Mouse (Mus musculus): ENCODE data around the gene Cd200r4.
"Not testable (repeated sequence)": the region's sequence is repeated elsewhere in the genome, so short reads cannot be mapped to it uniquely, and the experiment has no call there.

Gene Cd200r4

GRCm38 (mm10) chr16:44811544-44811943 lies at the start of gene Cd200r4:
Cd200r4 (plus strand) TSS chr16:44811733.
- no peak for DNase-seq (ENCODE audit: low read depth, low spot score)

GRCm38 (mm10) chr16:44761811-44762210 lies 49.7 kb upstream of the Cd200r4 start:
- DNase-seq (ENCODE audit: low read depth, low spot score) = no peak

- DNase-seq (ENCODE audit: low read depth, low spot score) = no peak
Observed at GRCm38 (mm10) chr16:44765555-44766319, 45.8 kb upstream of the Cd200r4 start, which contains the start of gene Cd200r1. Cd200r1 (plus strand) TSS chr16:44765736.

- peak; percentile 46 for DNase-seq (ENCODE audit: low read depth, low spot score)
Observed at GRCm38 (mm10) chr16:44766320-44766892, 45.1 kb upstream of the Cd200r4 start.

- DNase-seq (ENCODE audit: low read depth, low spot score) = no peak
Observed at GRCm38 (mm10) chr16:44767506-44767905, 44.0 kb upstream of the Cd200r4 start.

GRCm38 (mm10) chr16:44767967-44768366 lies 43.6 kb upstream of the Cd200r4 start:
- peak; percentile 55 for DNase-seq (ENCODE audit: low read depth, low spot score)

GRCm38 (mm10) chr16:44772577-44772976 lies 39.0 kb upstream of the Cd200r4 start:
- no peak for DNase-seq (ENCODE audit: low read depth, low spot score)

- DNase-seq (ENCODE audit: low read depth, low spot score) = no peak
Observed at GRCm38 (mm10) chr16:44773673-44774072, 37.9 kb upstream of the Cd200r4 start.

- no peak for DNase-seq (ENCODE audit: low read depth, low spot score)
Observed at GRCm38 (mm10) chr16:44774201-44774600, 37.3 kb upstream of the Cd200r4 start.

GRCm38 (mm10) chr16:44778538-44779147 lies 32.9 kb upstream of the Cd200r4 start:
- DNase-seq (ENCODE audit: low read depth, low spot score) = peak; percentile 56

GRCm38 (mm10) chr16:44779494-44779893 lies 32.0 kb upstream of the Cd200r4 start:
- no peak for DNase-seq (ENCODE audit: low read depth, low spot score)

GRCm38 (mm10) chr16:44780751-44781150 lies 30.8 kb upstream of the Cd200r4 start:
- no peak for DNase-seq (ENCODE audit: low read depth, low spot score)

GRCm38 (mm10) chr16:44786934-44787333 lies 24.6 kb upstream of the Cd200r4 start:
- DNase-seq (ENCODE audit: low read depth, low spot score) = no peak

- no peak for DNase-seq (ENCODE audit: low read depth, low spot score)
Observed at GRCm38 (mm10) chr16:44794416-44794815, 17.1 kb upstream of the Cd200r4 start.

- no peak for DNase-seq (ENCODE audit: low read depth, low spot score)
Observed at GRCm38 (mm10) chr16:44805976-44806375, 5.6 kb upstream of the Cd200r4 start.

- DNase-seq (ENCODE audit: low read depth, low spot score) = not testable (repeated sequence)
Observed at GRCm38 (mm10) chr16:44810223-44810622, 1.3 kb upstream of the Cd200r4 start.

- DNase-seq (ENCODE audit: low read depth, low spot score) = no peak
Observed at GRCm38 (mm10) chr16:44812468-44813065, 1.0 kb downstream of the Cd200r4 start.

GRCm38 (mm10) chr16:44818010-44818409 lies 6.5 kb downstream of the Cd200r4 start:
- no peak for DNase-seq (ENCODE audit: low read depth, low spot score)

GRCm38 (mm10) chr16:44820545-44820944 lies 9.0 kb downstream of the Cd200r4 start:
- DNase-seq (ENCODE audit: low read depth, low spot score) = no peak

- DNase-seq (ENCODE audit: low read depth, low spot score) = no peak
Observed at GRCm38 (mm10) chr16:44832286-44832685, 20.8 kb downstream of the Cd200r4 start.

- DNase-seq (ENCODE audit: low read depth, low spot score) = peak; percentile 32
Observed at GRCm38 (mm10) chr16:44833189-44833588, 21.7 kb downstream of the Cd200r4 start.

GRCm38 (mm10) chr16:44866797-44867196 lies 55.3 kb downstream of the Cd200r4 start, which contains the start of gene Cd200r2:
Cd200r2 (plus strand) TSS chr16:44867097.
- no peak for DNase-seq (ENCODE audit: low read depth, low spot score)

Data from brain, adult 2 months (tissue).